Mouse (Mus musculus) adrenal gland, adult 8-10 months (tissue): Measurements from ENCODE around the gene Gm44579. TPM values are rescaled to one million over a fixed set of nuclear protein-coding genes. Genes with fewer than 3 reads are reported as not detected.

ENCODE experiments used
- DNase-seq: peaks from one replicate; pipeline ENCODE4 v3.0.0; 2022
- total RNA-seq, 4 experiments: library from RNA; stranded (reverse); gene quantifications; 2 replicates each; pipeline ENCODE4 v1.2.4; 2022

The Gm44579 gene
- total RNA-seq, 4 experiments from 2014 or later: not detected

DNA sequence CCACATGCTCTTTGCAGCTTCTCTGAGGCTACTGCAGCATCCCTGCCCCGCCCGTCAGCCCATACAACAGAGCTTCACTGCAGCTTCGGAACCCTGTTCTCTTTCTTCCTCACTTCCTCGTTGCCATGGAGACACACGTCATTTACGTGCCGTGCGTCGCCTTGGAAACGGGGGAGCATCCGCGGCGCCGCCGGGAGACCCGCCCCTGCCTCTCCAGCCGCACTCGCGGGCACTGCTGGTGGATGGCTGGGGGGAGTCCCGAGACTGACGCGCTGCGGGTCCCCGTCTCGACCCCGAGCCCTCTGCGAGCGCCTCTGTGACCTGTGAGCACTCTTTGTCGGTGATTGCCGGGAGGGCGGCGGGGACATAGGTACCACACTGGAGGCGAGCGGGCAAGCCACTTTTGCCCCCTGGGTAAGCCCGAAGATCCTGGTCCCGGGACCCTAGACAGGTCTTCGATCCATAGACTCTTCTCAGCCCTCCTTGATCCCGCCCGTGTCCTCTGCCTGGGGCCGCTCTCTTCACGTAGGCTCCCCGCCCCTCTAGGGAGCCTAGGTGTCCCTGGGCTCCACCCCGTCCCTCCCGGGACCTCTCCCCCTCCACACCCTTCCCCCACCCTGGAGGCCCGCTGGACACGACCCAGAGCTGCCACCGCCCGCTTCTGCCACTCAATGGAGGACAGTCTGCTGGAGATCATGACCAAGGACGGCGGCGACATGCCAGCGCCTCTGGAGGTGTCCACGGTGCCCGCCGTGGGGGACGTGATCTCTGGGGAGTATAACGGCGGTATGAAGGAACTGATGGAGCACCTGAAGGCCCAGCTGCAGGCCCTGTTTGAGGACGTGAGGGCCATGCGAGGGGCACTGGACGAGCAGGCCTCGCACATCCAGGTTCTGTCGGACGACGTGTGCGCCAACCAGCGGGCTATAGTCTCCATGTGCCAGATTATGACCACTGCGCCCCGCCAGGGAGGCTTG lies 52.8 kb downstream of the Gm44579 start:
- DNase-seq: peak; percentile 81

DNA sequence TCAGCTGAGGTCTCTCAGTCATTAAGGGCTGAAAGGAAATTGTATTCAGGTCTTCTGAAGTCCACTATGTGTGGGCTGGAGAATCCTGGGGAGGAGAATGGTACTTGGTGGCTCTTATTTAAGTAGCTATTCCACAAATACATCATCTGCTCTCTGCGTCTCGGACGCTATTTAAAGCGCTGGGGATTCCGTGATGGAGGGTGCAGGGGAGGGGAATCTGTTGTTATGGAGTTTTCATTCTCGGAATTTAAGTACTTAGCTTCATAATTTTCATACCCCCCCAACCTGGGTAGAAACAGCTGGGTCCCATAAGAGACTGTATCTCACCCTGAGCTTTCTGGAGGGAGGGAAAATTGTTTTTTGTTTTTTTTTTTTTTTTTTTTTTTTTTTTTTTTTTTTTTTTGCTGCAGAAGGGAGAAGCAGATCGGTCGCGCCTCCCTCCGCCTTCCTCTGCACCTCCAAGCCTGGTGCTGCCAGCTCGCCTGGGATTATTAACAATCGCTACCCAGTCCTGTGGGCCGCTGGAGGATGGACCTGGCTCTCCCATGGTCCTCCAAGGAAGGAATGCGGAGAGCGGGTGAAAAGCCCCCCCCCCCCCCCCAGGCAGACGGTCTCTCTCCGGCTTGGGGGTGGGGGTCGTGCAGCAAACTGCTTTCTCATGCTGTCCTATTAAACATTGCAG lies 53.7 kb downstream of the Gm44579 start, which contains the start of gene Ccdc184:
Gene Ccdc184, plus strand, starts transcription at position 196 of the 682 bp plus-strand sequence.
- no peak for DNase-seq

DNA sequence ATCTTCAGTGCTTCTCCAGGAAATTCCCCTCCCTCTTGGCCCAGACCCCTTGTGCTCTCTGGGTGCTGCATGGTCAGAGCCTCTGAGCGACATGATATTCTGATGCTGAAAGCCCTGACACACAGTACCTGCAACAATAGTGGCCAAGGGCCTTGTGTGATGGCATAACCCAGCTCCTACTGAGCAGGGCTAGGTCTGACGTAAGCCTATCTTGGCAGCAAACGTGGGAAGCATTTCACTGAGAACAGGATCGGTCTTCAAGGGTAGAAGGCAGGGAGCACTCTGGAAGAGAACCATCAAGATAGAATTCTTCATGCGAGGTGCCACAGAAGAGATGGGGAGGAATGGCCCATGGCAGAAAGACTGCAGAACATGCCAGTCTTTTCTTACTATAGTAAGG lies 55.3 kb downstream of the Gm44579 start, which contains the start of gene Asb8:
Gene Asb8, minus strand, starts transcription at position 101 of the 400 bp plus-strand sequence.
- no peak for DNase-seq

DNA sequence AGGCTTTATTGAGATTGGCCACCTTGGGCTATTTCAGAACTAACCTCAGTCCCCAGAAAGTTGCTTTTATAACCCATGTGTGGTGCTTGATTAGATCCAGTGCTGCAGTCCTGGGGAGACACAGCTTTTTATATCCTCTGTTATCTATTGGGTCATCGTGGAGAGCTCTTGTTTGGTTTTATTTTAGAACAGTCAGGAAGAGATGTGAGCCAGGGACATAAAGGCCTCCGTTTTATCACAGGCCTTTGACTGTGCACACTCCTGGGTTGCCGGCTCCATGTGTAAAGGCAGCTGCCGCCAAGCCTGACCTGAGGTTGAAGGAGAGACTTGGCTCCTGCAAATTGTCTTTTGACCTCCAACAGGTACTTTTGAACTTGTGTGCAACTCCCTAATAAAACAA lies 58.2 kb downstream of the Gm44579 start:
- DNase-seq: no peak

DNA sequence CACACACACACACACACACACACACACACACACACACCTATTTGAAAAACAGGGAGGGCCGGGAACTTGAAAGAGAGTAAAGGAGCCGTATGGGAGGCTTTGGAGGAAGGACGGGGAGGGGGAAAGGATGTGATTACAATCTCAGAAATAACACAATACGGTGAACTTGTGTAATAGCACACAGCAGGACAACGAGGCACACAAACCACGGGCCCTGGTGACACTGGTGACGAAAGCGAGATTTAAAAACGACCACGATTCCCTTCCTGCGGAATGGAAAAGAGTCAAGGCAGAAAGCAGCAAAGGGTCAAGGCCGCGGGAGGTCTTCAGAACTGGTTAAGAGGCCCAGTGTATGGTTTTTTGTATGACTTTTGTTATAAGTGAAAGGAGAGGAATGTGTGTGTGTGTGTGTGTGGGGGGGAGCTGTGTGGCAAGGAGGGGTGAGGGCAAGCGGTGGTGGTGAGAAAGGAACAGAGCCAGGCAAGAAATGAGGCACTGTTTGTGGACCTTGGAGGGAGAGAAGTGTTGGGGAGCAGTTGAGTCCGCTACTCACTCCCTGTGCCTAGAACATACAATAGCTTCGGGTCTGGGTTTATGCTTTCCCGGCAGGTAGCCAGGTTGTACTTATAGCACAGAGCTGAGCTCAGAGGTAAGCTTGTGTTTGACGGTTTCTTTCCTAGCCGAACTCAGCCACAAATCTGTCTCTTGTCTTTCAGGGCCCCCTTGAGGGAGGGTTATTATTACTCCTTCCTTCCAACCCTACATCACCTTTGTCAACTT lies 59.6 kb downstream of the Gm44579 start:
- no peak for DNase-seq

DNA sequence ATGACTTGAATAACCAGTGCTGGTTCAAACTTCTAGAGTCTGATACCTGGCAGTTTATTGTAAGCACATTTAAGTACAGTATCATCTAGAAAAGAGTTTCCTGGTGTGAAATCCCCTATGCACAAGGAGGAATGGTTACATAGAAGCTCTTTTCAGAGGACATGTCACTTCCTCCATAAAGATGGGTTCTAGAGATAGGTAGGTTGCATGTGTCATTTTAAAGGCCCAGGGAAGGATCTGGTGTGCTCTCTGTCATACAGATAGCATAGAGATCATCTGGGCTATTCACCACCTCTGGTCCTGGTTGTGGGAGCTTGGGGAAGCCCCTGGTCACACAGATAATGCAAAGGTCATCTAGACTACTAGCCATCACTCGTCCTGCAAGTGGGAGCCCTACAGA lies 63.5 kb downstream of the Gm44579 start:
- DNase-seq: no peak

DNA sequence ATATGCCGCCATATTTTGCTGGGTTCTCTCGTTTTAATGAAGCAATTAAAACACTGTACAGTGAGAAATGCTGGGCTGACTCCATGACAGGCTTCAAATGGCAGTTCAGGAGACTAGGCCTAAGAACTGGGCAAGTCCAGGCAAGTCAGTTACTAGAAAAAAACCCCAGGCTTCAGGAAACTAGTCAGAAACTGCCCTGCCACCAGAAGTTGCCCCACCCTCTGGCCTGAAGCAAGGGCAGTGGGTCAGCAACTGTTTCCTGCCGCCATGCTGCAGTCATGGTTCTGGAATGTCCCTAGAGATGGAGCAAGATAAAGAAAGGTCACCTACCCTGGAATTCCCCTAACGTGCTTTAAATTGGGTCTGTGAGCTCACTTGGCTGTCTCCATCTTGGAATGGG lies 64.8 kb downstream of the Gm44579 start:
- DNase-seq: no peak

DNA sequence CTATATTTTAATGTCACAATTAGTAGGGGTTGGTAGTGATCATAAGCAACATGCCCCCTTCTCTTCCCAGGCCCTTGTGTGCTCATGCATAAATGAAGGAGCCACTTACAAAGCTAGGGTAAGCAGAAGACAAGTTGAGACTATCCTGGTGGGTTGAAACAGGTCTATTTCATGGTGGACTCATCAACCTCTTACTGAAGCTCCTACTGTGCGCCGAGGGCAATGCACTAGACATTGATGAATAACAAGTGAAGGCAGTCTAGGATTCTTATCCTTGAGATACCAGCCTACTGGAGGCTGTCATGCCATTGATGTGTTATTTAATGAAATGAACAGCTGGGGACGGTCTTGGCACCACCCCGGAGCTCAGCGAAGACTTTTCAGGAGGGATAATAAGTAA lies 65.5 kb downstream of the Gm44579 start:
- DNase-seq: no peak

DNA sequence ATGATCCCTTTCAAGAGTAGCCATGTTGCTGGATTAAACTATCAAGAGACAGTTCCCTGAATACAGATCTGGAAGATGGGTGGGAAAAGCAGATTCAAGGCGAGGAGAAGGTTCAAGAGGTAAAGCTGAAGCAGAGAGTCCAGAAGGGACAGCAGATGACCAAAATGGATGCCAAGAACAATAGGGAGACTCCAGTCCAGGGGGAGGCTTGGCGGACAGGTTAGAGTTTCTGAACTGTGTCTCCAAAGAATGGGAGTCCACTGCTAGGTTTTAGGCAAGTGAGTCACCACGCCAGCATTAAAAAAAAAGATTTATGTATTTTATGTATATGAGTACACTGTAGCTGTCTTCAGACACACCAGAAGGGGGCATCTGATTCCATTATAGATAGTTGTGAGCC lies 66.1 kb downstream of the Gm44579 start:
- no peak for DNase-seq

DNA sequence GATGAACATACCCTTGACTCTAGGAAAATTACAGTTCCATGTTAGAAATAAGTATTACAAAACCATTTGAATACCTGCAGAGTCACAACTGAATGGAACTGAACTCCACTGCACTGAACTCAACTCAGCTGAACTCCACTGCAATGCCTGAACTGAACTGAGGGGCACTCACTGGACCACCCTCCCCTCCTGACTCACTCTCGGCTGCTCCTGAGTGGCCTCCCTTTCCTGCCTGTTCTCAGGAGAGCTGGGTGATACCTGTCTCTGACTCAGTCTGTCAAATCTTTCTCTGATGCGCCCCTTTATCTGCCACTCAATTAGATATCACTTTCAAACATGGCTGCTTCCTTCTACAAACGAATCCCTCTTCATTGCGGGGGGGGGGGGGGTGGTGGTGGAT lies 66.6 kb downstream of the Gm44579 start:
- no peak for DNase-seq

DNA sequence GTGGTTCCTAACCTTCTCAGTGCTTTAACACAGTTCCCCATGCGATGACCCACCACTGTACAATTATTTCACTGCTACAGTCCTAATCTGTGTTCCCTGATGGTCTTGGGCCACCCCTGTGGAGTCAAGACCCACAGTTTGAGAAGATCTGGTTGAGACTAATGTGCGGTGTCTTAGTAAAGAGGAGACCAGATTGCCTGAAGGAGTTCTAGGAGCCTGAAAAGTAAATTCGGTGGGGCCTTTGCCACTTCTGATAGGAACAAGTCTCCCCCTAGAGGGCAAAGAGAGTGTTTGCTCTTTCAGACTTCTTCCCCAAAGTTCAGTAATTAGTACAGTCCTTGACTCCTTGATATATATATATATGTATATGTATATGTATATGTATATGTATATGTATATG lies 67.2 kb downstream of the Gm44579 start:
- DNase-seq: no peak

DNA sequence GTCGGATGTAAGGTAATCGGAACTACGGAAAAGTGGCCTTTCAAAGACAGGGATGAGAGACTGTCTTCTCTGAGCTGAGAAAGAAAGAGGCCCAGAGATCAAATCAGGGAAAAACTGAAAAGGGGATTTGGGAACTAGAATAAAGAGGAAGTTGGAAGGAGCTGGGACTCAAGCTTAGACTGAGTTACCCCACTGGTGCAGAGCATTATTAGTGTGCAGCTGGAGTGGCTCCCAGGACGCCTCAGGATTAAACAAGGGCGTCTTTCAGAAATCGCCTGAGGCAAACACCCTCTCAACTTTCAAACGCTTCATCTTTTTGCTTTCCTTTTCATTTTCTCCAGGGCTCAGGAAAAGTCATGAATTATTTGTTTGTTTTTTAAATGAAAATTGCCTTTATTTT lies 67.9 kb downstream of the Gm44579 start:
- DNase-seq: no peak

DNA sequence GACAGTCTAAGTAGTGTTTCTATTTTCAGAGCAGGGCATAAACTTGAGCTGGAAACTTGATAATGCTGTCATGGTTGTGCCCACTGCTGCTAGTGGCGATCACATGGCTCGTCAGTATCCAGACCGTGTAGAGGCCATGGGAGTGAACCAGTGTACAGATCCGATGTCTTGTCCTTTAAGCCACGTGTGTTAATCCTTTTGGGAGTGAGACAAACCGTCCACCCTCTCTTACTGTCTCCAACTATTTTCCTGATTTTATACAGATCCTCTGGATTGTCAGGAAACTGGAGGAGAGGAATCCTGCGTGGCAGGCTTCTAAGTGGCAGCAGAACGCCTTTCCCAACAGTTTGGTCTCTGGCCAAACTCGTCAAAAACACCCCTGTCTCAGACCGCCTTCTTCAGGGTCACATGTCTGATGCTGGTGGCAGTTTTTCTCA lies 71.6 kb downstream of the Gm44579 start:
- DNase-seq: no peak

DNA sequence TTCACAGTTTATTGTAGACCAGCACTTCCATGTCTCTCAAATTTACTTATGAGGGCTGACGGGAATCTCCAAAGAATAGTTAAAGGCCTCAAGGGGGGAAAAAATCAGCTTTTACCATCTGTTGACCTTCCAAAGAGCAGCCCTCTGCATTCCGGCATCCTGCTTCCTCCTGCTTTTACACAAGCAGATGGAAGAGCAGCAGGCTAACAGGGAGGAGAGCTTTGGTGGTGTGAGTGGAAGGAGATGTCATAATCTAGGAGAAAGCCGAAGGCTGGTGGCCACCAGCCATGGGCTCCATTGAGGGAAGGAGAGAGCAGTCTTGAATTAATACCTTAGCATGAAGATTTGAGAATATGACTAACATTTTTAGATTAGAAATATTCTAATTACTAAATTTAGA lies 72.4 kb downstream of the Gm44579 start:
- no peak for DNase-seq

DNA sequence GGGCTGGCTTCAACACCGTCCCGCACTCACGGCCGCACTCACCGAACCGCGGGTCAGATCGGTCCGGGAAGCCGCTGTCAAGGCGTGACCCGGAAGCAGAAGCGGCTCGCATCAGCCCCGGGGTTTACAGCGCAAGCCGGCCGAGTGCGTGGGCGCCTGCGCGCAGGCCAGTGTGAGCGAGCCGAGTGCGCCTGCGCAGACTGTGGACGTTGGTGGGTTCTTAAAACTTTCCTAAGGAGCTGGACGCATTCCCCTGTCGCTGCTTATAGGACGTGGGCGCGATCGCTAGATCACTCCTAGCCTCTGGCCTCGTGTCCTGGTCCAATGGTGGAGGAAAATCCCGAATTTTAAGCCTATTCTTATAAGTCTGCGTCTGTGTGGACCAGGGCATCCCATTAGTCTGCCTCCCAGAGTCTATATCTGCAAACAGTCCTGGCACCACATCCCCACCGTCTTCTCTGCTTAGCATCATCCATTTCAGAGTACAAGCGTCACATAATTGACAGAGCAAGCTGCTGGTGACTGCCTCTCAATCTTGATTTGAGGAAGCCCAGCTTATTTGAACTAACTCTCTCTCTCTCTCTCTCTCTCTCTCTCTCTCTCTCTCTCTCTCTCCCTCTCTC lies 75.1 kb downstream of the Gm44579 start:
- DNase-seq: peak; percentile 91

DNA sequence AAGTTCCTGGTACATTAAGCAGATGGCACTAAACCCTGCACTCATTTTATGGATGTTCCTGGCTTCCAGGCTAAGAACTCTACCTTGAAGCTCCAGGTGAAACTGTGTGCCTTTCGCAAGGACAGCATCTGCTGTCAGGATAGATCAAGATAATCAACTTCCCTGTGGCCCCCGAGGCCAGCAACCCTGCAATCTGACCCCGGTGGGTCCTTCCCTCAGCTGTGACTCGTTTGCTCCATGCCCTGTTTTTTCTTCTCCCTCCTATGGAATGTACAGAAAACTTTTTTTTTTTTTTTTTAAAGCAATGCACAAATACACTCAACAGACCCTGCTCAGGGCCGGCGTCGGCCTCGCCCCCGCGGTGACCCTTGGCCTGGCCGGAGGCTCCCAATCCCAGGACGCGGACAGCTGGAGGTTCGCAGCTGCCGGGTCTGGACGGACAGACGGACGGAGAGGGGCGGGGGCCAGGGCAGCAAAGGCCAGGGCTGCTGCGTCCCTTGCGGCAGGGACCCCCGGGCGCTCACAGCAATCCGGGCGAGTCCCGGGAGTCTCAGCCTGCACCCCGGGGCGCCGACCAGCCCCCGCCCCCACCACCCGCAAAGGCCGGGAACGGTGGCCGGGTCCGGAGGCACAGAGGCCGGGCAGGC lies 75.8 kb downstream of the Gm44579 start:
- DNase-seq: peak; percentile 14

DNA sequence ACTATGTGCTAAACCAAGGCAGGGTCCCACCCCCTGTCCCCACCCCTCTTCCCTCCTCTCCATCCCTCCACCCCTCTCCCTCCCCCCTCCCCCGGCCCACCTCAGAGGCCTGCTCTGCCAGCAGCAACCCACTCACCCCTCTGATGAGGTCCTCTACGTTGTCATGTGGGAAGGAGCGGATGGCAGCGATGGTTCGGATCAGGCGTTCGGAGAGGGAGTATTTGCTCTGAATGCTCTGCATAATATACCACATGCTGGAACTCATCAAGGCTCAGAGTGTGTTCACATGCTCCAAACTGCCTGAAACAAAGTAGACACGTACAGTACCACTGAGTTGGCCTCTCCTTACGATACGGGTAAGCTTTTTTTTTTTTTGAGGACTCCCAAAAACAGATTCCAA lies 78.3 kb downstream of the Gm44579 start:
- DNase-seq: no peak

DNA sequence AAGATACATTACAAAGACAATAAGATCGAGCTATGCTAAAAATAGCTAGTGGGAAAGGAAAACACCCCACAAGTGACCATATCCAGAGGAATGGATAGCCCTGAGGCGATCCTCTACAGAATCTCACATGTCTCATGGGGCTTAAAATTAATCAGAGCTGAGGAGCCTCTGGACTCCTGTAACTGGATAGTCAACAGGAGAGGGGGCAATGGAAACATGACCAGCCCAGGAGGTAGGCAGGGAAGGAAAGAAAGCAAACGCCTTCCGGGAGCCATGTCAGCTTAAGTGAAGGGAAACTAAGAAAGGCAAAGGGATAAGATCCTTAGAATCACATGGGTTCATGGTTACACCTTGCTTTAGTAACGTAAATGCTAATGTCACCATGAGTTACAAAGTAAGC lies 80.0 kb downstream of the Gm44579 start:
- no peak for DNase-seq

DNA sequence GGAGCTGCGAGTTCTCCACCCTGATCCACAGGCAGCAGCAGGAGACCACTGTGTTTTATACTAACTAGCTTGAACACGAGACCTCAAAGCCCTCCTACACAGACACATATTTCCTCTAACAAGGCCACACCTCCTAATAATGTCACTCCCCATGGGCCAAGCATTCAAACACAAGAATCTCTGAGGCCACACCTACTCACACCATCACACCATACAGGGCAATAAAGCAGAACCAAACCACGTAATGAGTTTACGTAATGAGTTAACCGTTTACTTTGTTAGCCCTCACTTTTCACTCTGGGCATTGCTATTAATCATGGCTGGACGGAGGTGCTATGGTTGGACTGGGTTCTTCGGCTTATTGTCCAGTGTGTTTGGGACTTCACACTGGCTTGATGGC lies 81.0 kb downstream of the Gm44579 start:
- DNase-seq: no peak

DNA sequence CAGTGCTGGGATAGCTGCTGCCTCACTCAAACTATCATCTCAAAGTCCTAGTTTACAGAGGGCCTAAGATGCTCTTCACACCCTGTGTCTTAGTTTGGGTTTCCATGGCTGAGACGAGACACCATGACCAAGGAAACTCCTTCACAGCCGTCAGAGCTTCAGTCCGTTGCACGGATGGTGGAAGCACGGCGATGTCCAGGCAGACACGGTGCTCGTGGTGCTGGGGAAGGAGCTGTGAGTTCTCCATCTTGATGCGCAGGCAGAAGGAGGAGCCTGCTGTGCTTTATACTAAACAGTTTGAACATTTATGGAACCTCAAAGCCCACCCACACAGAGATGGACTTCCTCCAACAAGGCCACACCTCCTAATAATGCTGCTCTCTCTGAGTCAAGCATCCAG lies 83.9 kb downstream of the Gm44579 start:
- no peak for DNase-seq
